Mouse (Mus musculus): ENCODE measurements around the gene Igsf9b. TPM values are rescaled to one million over a fixed set of nuclear protein-coding genes. Genes with fewer than 3 reads are reported as not detected.

Igsf9b gene
- total RNA-seq, 2 experiments from 2014 or later: 20.4 to 20.5 TPM

DNA sequence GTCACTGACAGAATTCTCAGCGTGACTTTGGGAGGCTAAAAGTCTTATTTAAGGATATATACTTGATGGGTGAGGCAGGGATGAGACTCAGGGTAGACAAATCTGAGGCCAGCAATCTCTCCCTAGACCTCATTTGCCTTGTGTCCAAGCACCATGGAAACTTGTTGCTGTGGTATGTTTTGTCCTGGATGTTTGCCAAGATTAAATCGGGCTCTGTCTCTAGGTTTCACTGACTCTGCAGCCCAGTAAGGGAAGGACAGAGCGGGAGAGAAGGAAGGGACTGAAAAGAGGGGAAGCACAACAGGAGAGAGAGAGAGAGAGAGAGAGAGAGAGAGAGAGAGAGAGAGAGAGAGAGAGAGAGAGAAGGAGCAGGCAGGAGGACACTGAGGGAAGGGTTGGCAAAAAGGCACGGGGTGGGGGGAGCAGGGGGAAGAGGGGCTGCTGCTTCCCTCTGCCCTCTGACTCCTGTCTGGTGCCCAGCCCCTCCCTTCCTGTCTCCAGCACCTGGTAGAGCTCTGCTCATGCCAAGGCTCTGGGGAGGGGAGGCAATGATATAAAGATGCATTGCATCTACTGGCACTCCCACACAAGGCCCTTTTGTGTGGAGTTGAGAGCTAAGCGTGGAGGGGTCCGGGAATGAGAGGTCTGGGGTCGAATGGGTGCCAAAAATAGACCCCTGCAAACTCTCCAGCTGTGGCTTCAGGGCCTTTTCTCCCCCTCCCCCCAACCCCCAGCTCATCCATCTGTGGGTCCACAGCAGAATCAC, 9.3 kb upstream of the Igsf9b start:
- no peak for DNase-seq (ENCODE audit: low spot score in 2 of 2)

GRCm38 (mm10) chr9:27294380-27294779, 4.6 kb upstream of the Igsf9b start:
- no peak for DNase-seq (ENCODE audit: low spot score in 2 of 2)

GRCm38 (mm10) chr9:27299286-27300187, 533 bp downstream of the Igsf9b start:
- no peak for DNase-seq (ENCODE audit: low spot score in 2 of 2)

DNA sequence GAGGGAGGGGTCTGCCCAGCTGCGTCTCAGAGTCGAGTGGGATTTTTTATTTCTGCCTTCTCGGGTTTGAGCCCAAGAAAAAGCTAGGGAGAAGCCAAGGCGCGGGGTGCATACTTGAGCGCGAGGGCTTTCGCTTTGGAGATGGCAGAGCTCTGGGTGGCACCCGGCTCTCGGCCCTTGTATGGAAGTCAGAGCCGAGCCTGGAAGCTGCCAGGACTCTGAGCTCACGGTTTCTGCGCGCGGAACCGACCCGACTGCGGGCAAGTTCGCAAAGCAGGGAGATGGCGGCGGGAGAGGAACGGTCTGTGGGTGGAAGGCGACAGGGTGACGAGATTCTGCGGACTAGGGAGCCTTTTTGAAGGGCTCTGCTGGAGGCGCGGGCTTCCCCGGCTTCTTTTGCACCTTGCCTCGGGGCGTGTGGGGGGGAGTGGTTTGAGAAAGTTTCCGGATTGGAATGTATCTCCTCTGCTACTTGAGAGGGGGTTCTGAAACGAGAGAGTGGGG, 1.2 kb downstream of the Igsf9b start:
- no peak for DNase-seq (ENCODE audit: low spot score in 2 of 2)

DNA sequence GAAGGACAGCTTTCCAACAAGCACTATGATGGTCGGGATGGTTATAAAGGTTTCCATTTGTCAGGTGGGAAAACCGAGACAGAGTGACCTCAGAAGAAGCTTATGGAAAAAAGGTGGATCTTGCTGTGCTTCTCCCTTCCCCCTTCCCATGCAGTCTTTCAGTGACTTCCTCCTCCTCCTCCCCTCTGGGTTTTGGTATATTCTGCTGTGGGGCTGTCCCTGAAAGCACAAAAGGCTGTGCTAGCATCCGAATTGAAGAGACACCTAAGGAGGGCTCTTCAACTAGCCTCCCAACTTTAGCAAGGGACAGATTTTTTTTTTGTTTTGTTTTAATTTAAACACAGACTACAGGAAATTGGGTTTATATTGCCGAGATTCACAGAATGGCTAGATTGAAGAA, 1.7 kb downstream of the Igsf9b start:
- no peak for DNase-seq (ENCODE audit: low spot score in 2 of 2)

DNA sequence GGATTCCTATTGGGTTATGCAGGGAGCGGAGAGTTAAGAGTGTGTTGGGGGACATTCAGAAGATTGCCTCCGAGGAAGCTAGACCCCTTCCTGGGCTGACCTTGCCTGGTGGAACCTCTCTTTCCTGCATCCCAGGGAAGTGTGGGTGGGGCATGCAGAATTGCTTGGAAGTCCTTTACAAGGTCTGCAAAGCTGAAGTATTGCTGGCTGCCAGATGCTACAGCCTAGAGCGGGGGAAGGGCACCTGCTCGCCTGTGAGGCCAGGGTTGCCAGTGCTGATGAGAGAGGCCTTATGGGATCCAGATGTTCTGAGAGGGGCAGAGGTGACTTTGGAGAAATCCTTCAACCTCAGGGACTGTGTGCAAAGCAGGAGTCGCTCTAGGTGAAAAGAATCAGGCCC, 2.5 kb downstream of the Igsf9b start:
- DNase-seq (ENCODE audit: low spot score in 2 of 2): no peak

DNA sequence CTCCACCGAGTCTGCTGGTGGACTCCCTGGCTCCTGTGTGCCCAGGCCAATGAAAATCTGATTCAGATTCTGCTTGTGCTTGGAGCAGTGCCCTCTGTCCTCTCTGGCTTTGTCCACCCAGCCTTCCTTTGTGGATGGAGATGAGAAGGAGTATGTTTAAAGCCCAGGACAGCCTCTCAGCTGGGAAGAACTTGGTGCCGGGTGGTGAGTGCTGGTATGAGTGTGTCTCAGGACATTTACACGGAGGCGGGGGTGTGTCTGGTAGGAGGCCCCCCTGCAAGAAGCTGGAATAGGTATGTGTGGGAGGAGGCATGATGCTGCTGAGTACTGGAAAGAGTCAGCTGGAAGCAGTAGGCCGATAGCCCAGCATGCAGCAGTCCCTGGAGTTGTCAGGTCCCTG, 3.3 kb downstream of the Igsf9b start:
- DNase-seq (ENCODE audit: low spot score in 2 of 2): no peak

- DNase-seq (ENCODE audit: low spot score in 2 of 2): no peak
Measured at GRCm38 (mm10) chr9:27303571-27304484, 4.8 kb downstream of the Igsf9b start.

- DNase-seq (ENCODE audit: low spot score in 2 of 2): no peak
Measured at GRCm38 (mm10) chr9:27304485-27305102, 5.6 kb downstream of the Igsf9b start.

DNA sequence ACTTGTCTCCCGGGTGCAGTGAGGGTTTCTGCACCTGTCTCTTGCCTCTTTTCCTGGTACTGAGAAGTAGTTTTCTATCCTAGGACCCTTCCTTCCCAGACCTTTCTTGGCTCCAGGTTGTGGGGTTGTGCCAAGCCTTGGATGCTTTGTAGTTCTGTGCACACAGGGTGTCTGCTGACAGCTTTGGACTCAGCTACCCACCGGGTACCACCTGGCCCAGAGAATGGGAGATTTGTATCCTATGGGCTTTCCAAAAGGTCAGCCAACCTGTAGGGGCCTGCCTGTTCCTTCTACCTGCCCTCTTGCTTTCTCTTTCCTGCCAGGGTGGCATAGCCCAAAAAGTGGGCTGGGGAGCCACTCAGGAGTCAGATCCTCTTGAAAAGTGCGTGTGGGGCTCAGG, 6.5 kb downstream of the Igsf9b start:
- no peak for DNase-seq (ENCODE audit: low spot score in 2 of 2)

GRCm38 (mm10) chr9:27306642-27307041, 7.6 kb downstream of the Igsf9b start:
- DNase-seq (ENCODE audit: low spot score in 2 of 2): no peak

DNA sequence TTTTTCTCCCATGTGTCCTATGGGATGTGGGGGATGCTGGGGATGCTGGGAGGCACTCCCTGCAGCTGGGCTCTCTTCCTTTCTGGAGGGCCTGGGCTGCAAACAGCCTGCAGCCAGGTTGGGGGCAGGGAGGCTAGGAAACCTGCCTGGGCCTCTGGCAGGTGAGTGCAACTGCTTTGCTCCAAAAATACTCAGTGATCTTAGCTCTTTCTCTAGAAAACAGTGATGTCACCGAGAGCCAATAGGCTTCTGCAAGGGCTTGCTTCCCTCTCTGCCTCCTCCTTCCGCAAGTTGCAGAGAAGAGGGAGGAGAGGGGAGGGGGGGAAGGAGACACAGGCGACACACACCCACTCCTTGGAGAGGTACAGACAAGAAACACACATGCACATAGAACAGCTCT, 8.3 kb downstream of the Igsf9b start:
- DNase-seq (ENCODE audit: low spot score in 2 of 2): no peak

GRCm38 (mm10) chr9:27308045-27308444, 9.0 kb downstream of the Igsf9b start:
- no peak for DNase-seq (ENCODE audit: low spot score in 2 of 2)

DNA sequence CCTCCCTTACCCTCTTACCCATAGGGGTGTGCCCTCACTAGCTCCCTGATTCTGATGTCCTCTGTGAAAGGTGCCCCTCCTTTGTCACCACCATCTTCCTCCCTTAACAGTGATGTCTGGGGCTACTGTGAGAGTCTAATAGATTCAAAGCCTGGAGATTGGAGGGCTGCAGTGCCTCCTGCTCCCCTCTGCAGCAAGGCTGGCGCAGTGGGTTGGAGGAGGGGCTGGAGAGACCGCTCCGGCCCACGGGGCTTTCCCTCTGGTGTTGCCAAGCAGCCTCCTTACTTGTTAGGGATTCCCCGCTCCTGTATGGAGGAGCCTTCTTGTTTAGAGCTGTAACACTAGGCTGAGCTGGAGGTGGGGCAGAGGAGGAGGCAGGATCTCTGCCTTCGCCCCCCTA, 9.6 kb downstream of the Igsf9b start:
- peak in 1 of 2 experiments; percentile 47 for DNase-seq (ENCODE audit: low spot score in 2 of 2)

DNA sequence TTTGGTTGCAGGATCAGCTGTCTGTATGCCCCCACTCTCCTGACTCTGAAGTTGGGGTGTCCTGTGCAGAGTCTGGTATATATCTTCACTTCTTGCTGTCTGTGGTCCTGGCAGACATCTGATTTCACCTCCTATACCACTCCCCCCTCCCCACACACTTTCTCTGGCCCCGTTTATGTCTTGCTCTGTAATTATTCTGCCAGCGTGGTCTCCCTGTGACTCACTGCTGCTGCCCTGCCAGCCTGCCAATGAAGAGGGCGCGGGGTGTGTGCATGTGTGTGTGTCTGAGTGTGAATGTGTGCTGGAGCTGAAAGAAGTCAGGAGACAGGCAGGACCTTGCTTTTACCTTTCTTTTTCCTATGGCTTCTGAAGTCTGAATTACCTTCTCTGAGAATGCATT, 11.0 kb downstream of the Igsf9b start:
- DNase-seq (ENCODE audit: low spot score in 2 of 2): no peak

GRCm38 (mm10) chr9:27313427-27313826, 14.4 kb downstream of the Igsf9b start:
- no peak for DNase-seq (ENCODE audit: low spot score in 2 of 2)

DNA sequence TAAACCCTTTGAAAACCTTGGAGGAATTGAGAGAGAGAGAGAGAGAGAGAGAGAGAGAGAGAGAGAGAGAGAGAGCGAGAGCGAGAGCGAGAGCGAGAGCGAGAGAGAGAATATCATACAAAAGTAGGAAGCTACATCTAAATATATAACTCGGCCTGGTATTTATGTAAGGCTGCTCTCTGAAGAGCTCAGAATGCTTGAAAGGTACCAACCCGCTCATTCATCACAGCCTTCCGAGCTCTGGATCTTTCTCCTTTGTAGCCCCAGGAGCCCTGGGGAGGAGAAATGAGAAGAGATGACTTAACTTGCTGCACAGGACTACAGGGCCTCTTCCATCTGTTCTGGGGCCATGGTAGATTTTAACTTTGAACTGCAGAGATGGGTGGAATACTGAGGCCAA, 22.3 kb downstream of the Igsf9b start:
- DNase-seq (ENCODE audit: low spot score in 2 of 2): no peak

DNA sequence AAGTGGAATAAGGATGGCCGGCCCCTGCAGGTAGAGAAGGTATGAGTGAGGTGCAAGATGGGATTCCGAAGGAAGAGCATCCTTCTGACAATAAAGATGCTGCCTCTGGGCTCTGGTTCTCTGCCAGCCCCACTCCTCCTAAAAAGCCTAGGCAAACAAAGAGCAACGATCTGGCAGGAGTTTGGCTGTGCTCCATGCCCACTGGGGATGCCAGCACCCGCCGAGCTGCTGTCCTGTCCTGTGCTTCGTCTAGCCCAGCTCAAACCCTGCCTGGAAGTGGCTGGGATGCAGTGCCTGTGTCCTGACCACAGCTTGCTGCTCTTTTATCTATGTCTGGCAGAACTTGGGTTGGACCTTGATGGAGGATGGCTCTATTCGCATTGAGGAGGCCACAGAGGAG, 23.3 kb downstream of the Igsf9b start:
- no peak for DNase-seq (ENCODE audit: low spot score in 2 of 2)

GRCm38 (mm10) chr9:27323412-27323811, 24.4 kb downstream of the Igsf9b start:
- DNase-seq (ENCODE audit: low spot score in 2 of 2): no peak

- DNase-seq (ENCODE audit: low spot score in 2 of 2): peak; percentile 47 to 88
Measured at GRCm38 (mm10) chr9:27325920-27326319, 26.9 kb downstream of the Igsf9b start.

- DNase-seq (ENCODE audit: low spot score in 2 of 2): no peak
Measured at GRCm38 (mm10) chr9:27327558-27327957, 28.6 kb downstream of the Igsf9b start.
